Mouse (Mus musculus) cerebellum, adult 2 months (tissue): ENCODE data around the gene Cdh23.

Source experiments
- CTCF ChIP-seq: fragments of 200-500 bp; IDR thresholded peaks from 2 replicates; pipeline ENCODE4 v1.5.1; 2011; ENCODE audit warnings: low read depth, mild to moderate bottlenecking, control low read depth, low read length, moderate library complexity, borderline replicate concordance; ENCODE audit not compliant: insufficient read depth
- POLR2A ChIP-seq: fragments of 200-500 bp; IDR thresholded peaks from 2 replicates; pipeline ENCODE4 v1.6.1; 2011; ENCODE audit warnings: low read length, control low read depth, borderline replicate concordance; ENCODE audit not compliant: insufficient read depth

GRCm38 (mm10) chr10:60697775-60698174 lies 1.5 kb upstream of the Cdh23 start:
- TF ChIP-seq POLR2A (no peak), CTCF (no peak)
